Mouse (Mus musculus): ENCODE data around the gene Axin1. TPM values are rescaled to one million over a fixed set of nuclear protein-coding genes. Genes with fewer than 3 reads are reported as not detected.
"Not testable (repeated sequence)": the region's sequence is repeated elsewhere in the genome, so short reads cannot be mapped to it uniquely, and the experiment has no call there.

Axin1 gene
- total RNA-seq (2021) = 10 to 100 TPM; 23.2 to 23.6 TPM

- DNase-seq (ENCODE audit: extremely low spot score in 1 of 2, low spot score in 1 of 2) = peak; percentile 75 to 88
Observed at GRCm38 (mm10) chr17:26138239-26138836, at the start of gene Axin1. Gene Axin1, plus strand, starts transcription at chr17:26138688.

DNA sequence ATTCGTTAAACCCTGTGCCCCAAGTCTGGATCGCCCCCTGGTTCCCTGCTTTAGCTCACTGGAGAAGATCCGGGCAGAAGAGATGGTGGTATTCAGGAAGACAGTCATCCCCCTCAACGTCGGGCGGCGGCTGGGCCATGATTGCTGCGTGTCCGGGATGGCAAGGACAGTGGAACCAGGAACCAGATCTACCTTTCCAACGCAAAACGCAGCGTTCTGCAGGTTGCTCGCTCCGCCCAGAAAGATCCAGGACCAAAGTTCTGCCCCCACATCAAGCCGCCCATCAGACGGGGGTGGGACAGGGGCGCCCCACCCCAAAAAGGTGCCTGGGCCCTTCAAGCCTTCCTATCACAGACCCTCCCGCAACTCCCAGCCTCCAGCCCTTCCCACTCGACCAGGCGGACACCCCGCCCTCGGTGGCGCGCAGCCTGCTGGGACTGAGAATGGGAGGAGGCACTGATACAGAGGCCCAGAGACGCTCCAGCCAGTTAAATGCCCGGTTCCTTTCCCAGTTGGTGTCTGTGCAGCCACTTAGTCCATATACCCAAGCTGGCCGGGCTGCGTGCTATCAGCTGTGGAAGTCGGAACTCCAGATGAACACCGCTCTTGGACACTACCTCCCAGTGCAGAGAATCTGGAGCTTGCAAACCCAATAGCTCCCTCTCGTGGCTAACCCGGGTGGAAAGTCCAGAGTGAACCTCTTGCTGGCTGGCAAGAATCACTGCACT lies 48.4 kb upstream of the Axin1 start, which contains the start of gene Decr2:
Decr2 (minus strand) TSS at position 433 of the 728 bp plus-strand sequence.
- DNase-seq (ENCODE audit: extremely low spot score in 1 of 2, low spot score in 1 of 2) = peak; percentile 79 to 85

DNA sequence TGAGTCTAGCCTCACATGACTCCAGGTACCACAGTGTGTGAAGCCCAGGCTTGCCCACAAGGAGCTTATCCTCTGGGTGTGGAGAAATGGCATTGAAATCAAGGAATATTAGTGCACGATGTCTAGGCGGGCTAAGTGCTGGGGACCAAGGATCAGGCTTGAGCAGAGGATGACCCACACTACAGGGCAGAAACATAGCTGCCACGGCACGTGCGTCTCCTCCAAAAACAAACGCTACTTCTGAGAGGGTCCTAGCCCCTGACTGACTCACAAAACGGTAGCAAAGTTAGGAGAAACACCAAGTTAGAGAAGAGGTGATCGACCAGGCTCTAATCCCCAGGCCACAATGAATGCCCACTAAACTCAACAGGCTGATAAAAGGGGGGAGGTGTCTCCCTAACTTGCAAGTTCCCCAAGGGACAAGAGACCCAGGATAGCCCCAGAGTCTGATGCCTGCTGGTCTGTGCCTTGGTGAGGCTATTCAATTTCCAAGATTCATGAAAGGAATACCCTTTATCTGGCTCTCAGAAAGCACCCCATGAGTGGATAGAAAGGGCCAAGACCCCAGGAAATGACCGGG lies 43.9 kb upstream of the Axin1 start:
- no peak for DNase-seq (ENCODE audit: extremely low spot score in 1 of 2, low spot score in 1 of 2)

DNA sequence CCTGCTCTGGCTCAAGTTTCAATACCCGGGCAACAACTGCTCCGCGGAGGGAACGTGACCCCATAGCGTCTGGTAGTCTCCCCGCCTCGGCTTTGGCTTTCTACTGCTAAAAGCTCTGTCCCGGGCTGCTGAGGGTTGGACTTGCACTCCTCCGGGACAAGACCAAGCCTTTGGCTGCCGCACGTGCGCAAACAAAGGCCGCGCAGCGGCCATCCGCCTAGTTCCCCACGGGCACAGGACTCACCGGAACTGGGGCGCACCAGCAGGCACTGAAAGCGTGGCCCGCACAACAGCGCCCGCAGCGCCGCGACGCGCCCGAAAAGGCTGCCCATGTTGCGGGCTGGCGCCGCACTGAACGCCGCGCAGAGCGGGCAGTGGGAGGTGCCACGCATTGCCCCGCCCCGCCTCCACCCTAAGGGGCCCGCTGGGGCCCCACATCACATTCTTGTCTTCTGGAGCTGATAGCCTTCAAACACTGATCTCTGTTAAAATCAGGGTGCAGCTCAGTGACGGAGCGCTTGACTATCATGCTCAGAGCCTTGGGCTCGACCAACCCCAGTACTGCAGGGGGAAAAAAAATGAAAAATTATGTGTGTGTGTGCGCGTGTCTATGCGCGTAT lies 43.3 kb upstream of the Axin1 start, which contains the start of gene Nme4:
Nme4 (minus strand) TSS at position 482 of the 620 bp plus-strand sequence.
- DNase-seq (ENCODE audit: extremely low spot score in 1 of 2, low spot score in 1 of 2) = peak; percentile 60 to 67

GRCm38 (mm10) chr17:26098461-26098860 lies 40.0 kb upstream of the Axin1 start:
- DNase-seq (ENCODE audit: extremely low spot score in 1 of 2, low spot score in 1 of 2) = no peak

- DNase-seq (ENCODE audit: extremely low spot score in 1 of 2, low spot score in 1 of 2) = not testable (repeated sequence)
Observed at GRCm38 (mm10) chr17:26099316-26099715, 39.2 kb upstream of the Axin1 start.

GRCm38 (mm10) chr17:26100166-26100565 lies 38.3 kb upstream of the Axin1 start:
- DNase-seq (ENCODE audit: extremely low spot score in 1 of 2, low spot score in 1 of 2) = no peak

DNA sequence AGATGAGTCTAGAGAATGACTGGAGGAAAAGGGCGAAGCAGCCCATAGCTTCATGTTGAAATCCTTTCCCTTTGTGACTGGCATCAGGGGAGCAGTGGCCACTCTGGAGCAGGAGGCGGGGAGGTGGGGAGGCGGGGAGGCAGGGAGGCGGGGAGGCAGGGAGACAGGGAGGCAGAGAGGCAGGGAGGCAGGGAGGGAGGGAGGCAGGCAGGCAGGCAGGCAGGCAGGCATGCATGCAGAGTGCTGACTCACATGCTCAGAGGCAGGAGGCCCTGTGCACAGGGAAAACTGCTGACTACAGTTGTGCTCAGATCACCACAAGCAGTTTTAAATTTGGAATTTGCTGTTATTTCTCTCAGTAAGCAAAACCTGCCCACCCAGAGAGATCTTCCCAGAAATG lies 37.0 kb upstream of the Axin1 start:
- no peak for DNase-seq (ENCODE audit: extremely low spot score in 1 of 2, low spot score in 1 of 2)

DNA sequence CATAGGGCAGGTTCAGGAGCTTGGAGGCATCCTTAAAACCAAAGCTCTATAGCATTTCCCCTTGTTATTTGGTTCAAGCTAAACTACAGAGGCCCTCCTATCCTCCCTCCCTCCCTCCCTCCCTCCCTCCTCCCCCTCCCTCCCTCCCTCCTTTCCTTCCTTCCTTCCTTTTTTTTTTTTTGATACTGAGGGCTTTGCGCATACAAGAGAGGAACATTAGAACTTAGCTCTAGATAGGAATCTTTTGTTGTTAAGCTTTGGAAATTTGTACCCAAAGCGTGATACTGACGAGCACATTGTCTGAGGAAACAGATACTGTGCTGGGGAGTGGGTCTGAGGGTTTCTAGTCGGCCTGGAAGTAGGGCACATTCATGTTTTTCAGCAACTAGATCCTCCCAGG lies 32.9 kb upstream of the Axin1 start:
- DNase-seq (ENCODE audit: extremely low spot score in 1 of 2, low spot score in 1 of 2) = no peak

DNA sequence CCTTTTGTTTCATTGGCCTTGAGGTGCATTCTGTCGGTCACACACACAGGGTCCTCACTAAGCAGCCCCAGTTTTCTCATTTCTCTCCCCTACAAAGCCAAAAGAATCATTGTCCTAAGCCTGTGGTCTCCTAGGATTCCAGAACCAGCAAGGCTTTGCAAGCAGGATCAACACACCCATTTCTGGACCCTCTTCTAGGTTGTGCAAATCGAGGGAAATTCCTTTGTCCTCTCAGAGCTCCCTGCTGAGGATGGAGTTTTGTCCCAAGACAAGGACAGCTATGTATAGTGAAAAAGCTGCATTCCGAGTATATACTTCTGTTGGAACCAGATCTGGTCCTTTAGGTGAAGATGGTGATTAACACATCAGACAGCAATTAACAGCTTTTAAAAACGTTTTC lies 28.3 kb upstream of the Axin1 start:
- no peak for DNase-seq (ENCODE audit: extremely low spot score in 1 of 2, low spot score in 1 of 2)

DNA sequence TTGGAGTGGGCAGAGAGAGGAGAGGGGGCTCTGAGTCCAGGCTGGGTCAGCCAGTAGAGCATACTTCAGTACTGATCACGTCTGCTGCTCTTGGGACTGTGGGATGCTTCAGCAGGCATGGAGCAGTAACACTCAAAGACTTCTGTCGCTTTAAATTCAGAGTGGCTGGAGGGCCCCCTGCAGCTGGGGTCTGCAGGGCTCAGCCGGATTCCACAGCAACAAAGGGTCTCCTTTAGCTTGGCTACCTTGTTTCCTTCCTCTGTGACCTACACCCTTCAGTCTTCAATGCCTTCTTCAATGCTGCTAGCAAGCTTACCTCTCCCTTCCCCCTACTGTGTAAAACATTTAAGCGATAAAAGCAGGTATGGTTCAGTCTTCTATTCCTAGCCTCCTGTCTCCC lies 27.5 kb upstream of the Axin1 start:
- no peak for DNase-seq (ENCODE audit: extremely low spot score in 1 of 2, low spot score in 1 of 2)

- DNase-seq (ENCODE audit: extremely low spot score in 1 of 2, low spot score in 1 of 2) = no peak
Observed at GRCm38 (mm10) chr17:26111722-26112121, 26.8 kb upstream of the Axin1 start.

DNA sequence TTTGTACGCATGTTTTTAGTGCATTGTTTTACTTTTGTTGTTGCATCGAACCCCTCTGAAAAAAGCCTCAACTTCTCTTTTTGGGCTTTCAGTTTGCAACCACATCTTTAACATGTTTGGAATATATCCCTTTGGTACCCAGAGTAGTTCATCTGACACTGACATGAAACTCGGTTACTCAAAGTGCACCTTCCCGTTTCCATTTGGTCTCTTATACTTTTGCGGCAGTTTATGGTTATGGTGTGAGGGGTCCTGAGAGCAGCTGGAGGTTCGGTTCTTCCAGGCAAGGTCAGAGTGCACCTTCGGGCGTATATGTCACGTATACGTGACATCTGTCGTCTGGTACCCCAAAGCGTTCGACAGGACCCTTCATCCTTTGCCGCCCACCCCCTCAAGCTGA lies 25.7 kb upstream of the Axin1 start:
- DNase-seq (ENCODE audit: extremely low spot score in 1 of 2, low spot score in 1 of 2) = no peak

DNA sequence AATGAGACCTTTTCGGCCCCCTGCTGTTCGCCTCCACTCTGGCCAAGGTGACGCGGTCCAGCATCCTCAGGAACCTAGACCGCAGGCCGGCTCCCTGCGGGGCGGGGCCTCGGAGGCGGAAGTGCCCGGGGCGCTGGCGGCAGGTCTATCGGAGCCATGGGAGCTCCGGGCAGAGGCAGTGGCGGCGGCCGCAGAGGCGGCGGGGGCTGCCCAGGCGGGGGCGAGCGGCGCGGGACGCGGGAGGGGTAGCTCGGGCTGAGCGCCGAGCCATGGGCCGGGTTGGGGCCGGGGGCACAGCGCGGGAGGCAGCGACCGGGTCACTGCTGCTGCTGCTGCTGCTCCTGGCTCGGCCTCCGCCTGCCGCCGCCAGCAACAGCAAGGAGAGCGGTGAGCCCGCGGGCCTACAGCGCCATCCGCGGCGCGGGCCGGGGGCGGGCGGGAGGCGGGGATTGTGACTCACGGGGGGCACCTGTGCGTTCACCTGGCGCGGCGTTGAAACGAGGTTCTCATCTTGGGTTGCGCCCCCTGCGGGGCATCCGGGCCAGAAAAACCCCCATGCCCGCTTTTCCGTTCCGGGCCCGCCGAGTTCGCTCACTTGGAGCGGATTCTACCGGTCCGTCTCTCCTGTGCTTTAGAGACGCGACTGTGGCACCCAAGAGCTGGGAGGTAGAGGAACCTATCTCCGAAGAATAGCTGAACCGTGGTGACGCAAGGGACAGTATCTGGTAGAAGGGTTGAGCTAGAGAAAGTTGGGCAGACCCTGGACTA lies 25.1 kb upstream of the Axin1 start, which contains the start of gene Tmem8:
Tmem8 (plus strand) TSS at position 119 of the 768 bp plus-strand sequence.
- peak; percentile 51 to 55 for DNase-seq (ENCODE audit: extremely low spot score in 1 of 2, low spot score in 1 of 2)

GRCm38 (mm10) chr17:26114061-26114460 lies 24.4 kb upstream of the Axin1 start:
- DNase-seq (ENCODE audit: extremely low spot score in 1 of 2, low spot score in 1 of 2) = no peak

DNA sequence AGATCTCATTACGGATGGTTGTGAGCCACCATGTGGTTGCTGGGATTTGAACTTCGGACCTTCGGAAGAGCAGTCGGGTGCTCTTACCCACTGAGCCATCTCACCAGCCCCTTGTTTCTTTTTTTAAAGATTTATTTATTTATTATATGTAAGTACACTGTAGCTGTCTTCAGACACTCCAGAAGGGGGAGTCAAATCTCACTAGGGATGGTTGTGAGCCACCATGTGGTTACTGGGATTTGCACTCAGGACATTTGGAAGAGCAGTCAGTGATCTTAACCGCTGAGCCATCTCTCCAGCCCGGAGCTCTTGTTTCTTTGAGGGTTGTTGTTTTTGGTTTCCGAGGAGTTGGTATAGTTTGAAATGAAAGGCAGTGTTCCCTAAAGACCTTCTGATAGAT lies 24.0 kb upstream of the Axin1 start:
- not testable (repeated sequence) for DNase-seq (ENCODE audit: extremely low spot score in 1 of 2, low spot score in 1 of 2)

- DNase-seq (ENCODE audit: extremely low spot score in 1 of 2, low spot score in 1 of 2) = no peak
Observed at GRCm38 (mm10) chr17:26115205-26115898, 23.1 kb upstream of the Axin1 start.

DNA sequence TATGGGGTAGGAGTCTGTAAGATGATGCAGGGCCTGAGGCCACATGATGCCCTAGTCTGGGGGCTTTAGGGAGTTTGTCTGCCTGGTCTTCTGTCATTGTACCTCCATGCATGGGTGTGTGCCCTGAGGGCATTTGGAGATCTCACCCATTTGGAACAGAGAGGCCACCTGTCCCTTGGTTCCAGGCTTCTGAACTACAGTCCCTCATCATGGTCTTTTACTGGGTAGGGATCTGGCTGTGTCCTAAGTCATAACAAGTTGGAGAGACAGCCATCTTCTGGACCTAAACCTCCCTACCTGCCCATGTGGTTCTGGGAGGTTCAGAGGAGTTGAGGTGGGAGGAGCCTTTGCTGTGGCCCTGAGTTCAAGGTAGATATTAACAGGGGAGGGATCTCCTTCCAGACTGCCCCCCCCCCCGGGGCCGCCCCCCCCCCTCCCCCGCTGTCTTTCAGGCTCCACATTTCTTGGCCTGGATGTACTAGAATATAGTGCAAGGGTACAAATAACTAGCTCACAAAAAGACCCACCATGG lies 22.5 kb upstream of the Axin1 start:
- DNase-seq (ENCODE audit: extremely low spot score in 1 of 2, low spot score in 1 of 2) = no peak

GRCm38 (mm10) chr17:26116503-26117258 lies 21.8 kb upstream of the Axin1 start:
- DNase-seq (ENCODE audit: extremely low spot score in 1 of 2, low spot score in 1 of 2) = no peak
